Mouse (Mus musculus): ENCODE measurements at regions not wholly inside any gene's neighbourhood (a gene's known extent, or its start where the extent isn't known, plus 50 kb on each side); places are given as distances from the start of the nearest gene placed in this dataset.

- no peak overlapping the region for H3K9ac ChIP-seq (ENCODE audit: control insufficient read depth, low read depth, low read length, poor library complexity, severe bottlenecking)
- H3K27me3 ChIP-seq (ENCODE audit: control insufficient read depth in 1 of 2, insufficient read depth in 2 of 2, low read length in 2 of 2), result no peaks in the 10 kb centered on the region
- H3K4me3 ChIP-seq (ENCODE audit: control insufficient read depth in 1 of 2, insufficient read depth in 1 of 2, low read depth in 2 of 2, low read length in 2 of 2), result no peak overlapping the region
- no peaks in the 10 kb centered on the region for H3K79me2 ChIP-seq (ENCODE audit: control insufficient read depth, insufficient read depth, low read length, poor library complexity)
- TF ChIP-seq ZKSCAN1 (IDR thresholded peaks at IDR 0.05; ENCODE audit: low read depth, low read length) (no peak), USF2 (IDR thresholded peaks at IDR 0.05; ENCODE audit: borderline replicate concordance in 1 of 2, insufficient read depth in 1 of 2, low read depth in 1 of 2, low read length in 2 of 2) (no peak), MAFK (IDR thresholded peaks at IDR 0.05; ENCODE audit: borderline replicate concordance, low read depth, low read length) (no peak), ETS1 (IDR thresholded peaks at IDR 0.05; ENCODE audit: low read depth, low read length) (no peak), USF1 (IDR thresholded peaks at IDR 0.05; ENCODE audit: low read depth, low read length) (no peak), POLR2AphosphoS5 (IDR thresholded peaks at IDR 0.05; ENCODE audit: borderline replicate concordance, low read depth, low read length) (no peak), CHD1 (IDR thresholded peaks at IDR 0.05; ENCODE audit: low read depth, low read length) (no peak), GATA1 (IDR thresholded peaks at IDR 0.05; ENCODE audit: low read depth, low read length) (no peak), TCF12 (IDR thresholded peaks at IDR 0.05; ENCODE audit: low read depth, low read length) (no peak), CHD2 (IDR thresholded peaks at IDR 0.05; ENCODE audit: low read length) (no peak), MXI1 (IDR thresholded peaks at IDR 0.05; ENCODE audit: low read depth, low read length) (no peak), JUND (IDR thresholded peaks at IDR 0.05; ENCODE audit: low read depth, low read length) (no peak), NELFE (IDR thresholded peaks at IDR 0.05; ENCODE audit: low read depth, low read length) (no peak), POLR2AphosphoS2 (IDR thresholded peaks at IDR 0.05; ENCODE audit: low read length) (no peak), MYB (IDR thresholded peaks at IDR 0.05; ENCODE audit: low read depth, low read length) (no peak), NRF1 (IDR thresholded peaks at IDR 0.05; ENCODE audit: insufficient read depth, low read depth, low read length, poor library complexity, severe bottlenecking) (no peak), CTCF (IDR thresholded peaks at IDR 0.05 in 2 of 3, conservative IDR thresholded peaks at IDR 0.05 in 1 of 3; ENCODE audit: control insufficient read depth in 1 of 3, insufficient read depth in 1 of 3, low read depth in 2 of 3, low read length in 3 of 3, poor library complexity in 1 of 3, severe bottlenecking in 1 of 3) (no peak), TBP (IDR thresholded peaks at IDR 0.05; ENCODE audit: low read depth, low read length) (no peak), MYC (IDR thresholded peaks at IDR 0.05; ENCODE audit: low read depth, low read length) (no peak)
- H3K4me1 ChIP-seq (ENCODE audit: control insufficient read depth in 1 of 2, insufficient read depth in 2 of 2, low read length in 2 of 2), result no peaks in the 10 kb centered on the region
- H3K36me3 ChIP-seq (ENCODE audit: control insufficient read depth in 1 of 2, insufficient read depth in 2 of 2, low read length in 2 of 2), result no peaks in the 10 kb centered on the region
- no peak overlapping the region for H3K27ac ChIP-seq (ENCODE audit: control insufficient read depth, low read depth, low read length)
- H3K9me3 ChIP-seq (replicated peaks; ENCODE audit: insufficient read depth, low read length), result no peaks in the 10 kb centered on the region
- DNase-seq (ENCODE audit: low read depth, low spot score), result no peak
Observed at GRCm38 (mm10) chr1:143173836-143174235, 466.6 kb upstream of the B3galt2 start.

- no peaks in the 10 kb centered on the region for H3K9me3 ChIP-seq (replicated peaks; ENCODE audit: insufficient read depth, low read length)
- H3K4me1 ChIP-seq (ENCODE audit: control insufficient read depth in 1 of 2, insufficient read depth in 2 of 2, low read length in 2 of 2), result no peaks in the 10 kb centered on the region
- no peak for TF ChIP-seq GABPA (IDR thresholded peaks at IDR 0.05; ENCODE audit: low read depth, low read length)
- no peak for TF ChIP-seq UBTF (IDR thresholded peaks at IDR 0.05; ENCODE audit: borderline replicate concordance, insufficient read depth, low read depth, low read length)
- no peak for TF ChIP-seq KAT2A (conservative IDR thresholded peaks at IDR 0.05; ENCODE audit: low read depth, low read length)
- no peak for TF ChIP-seq ZMIZ1 (IDR thresholded peaks at IDR 0.05; ENCODE audit: low read depth, low read length)
- TF ChIP-seq E2F4 (IDR thresholded peaks at IDR 0.05; ENCODE audit: borderline replicate concordance, low read depth, low read length), result no peak
- TF ChIP-seq MXI1 (IDR thresholded peaks at IDR 0.05; ENCODE audit: low read depth, low read length), result no peak
- no peak for TF ChIP-seq NELFE (IDR thresholded peaks at IDR 0.05; ENCODE audit: low read depth, low read length)
- TF ChIP-seq CHD1 (IDR thresholded peaks at IDR 0.05; ENCODE audit: low read depth, low read length), result no peak
- no peak for TF ChIP-seq POLR2AphosphoS2 (IDR thresholded peaks at IDR 0.05; ENCODE audit: low read length)
- TF ChIP-seq POLR2A (IDR thresholded peaks at IDR 0.05; ENCODE audit: control insufficient read depth in 1 of 2, insufficient read depth in 1 of 2, low read depth in 1 of 2, low read length in 2 of 2, poor library complexity in 1 of 2), result no peak
- TF ChIP-seq POLR2AphosphoS5 (IDR thresholded peaks at IDR 0.05; ENCODE audit: borderline replicate concordance, low read depth, low read length), result no peak
- no peak overlapping the region for H3K4me3 ChIP-seq (ENCODE audit: control insufficient read depth in 1 of 2, insufficient read depth in 1 of 2, low read depth in 2 of 2, low read length in 2 of 2)
- H3K27ac ChIP-seq (ENCODE audit: control insufficient read depth, low read depth, low read length), result no peak overlapping the region
- H3K79me2 ChIP-seq (ENCODE audit: control insufficient read depth, insufficient read depth, low read length, poor library complexity), result no peaks in the 10 kb centered on the region
- H3K27me3 ChIP-seq (ENCODE audit: control insufficient read depth in 1 of 2, insufficient read depth in 2 of 2, low read length in 2 of 2), result no peaks in the 10 kb centered on the region
- H3K9ac ChIP-seq (ENCODE audit: control insufficient read depth, low read depth, low read length, poor library complexity, severe bottlenecking), result no peak overlapping the region
- no peaks in the 10 kb centered on the region for H3K36me3 ChIP-seq (ENCODE audit: control insufficient read depth in 1 of 2, insufficient read depth in 2 of 2, low read length in 2 of 2)
- DNase-seq (ENCODE audit: low read depth, low spot score), result peak; percentile 8
Observed at GRCm38 (mm10) chr1:143192167-143192793, 448.2 kb upstream of the B3galt2 start.

Data from MEL (cell line).